Mouse (Mus musculus) large intestine, adult 2 months (tissue): ENCODE measurements around the gene Smim22. TPM values are rescaled to one million over a fixed set of nuclear protein-coding genes. Genes with fewer than 3 reads are reported as not detected.

Source experiments
- polyA plus RNA-seq: library from polyadenylated mRNA; depleted of rRNA; stranded (reverse); fragments of >200 nt; gene quantifications from 2 replicates; pipeline ENCODE4 v1.2.3, GENCODE M21; 2012; rRNA removed

Gene Smim22
- polyA plus RNA-seq, 1 experiment, result 466 TPM

Other genes with a start within 250 kb of the Smim22 start
- 29.6 and 56.2 TPM in 2 replicates for gene Cdip1, start 217.0 kb upstream of the Smim22 start, polyA plus RNA-seq
- not detected in 2 replicates for gene 4930562C15Rik, start 171.9 kb upstream of the Smim22 start, polyA plus RNA-seq
- 25.5 and 26.1 TPM in 2 replicates for gene Ubald1, start 127.0 kb upstream of the Smim22 start, polyA plus RNA-seq
- 102 and 116 TPM in 2 replicates for gene Mgrn1, start 121.0 kb upstream of the Smim22 start, polyA plus RNA-seq
- 55.7 and 56.2 TPM in 2 replicates for gene Nudt16l1, start 68.5 kb upstream of the Smim22 start, polyA plus RNA-seq
- gene Anks3, start 43.1 kb upstream of the Smim22 start, polyA plus RNA-seq, result 25.2 and 44.5 TPM in 2 replicates
- 0.11 and 0.44 TPM in 2 replicates for gene Sept12, start 9.4 kb upstream of the Smim22 start, polyA plus RNA-seq
- 46.1 and 51.6 TPM in 2 replicates for gene Rogdi, start 6.3 kb downstream of the Smim22 start, polyA plus RNA-seq
- 52.5 and 65.5 TPM in 2 replicates for gene Glyr1, start 42.6 kb downstream of the Smim22 start, polyA plus RNA-seq
- gene Ubn1, start 42.8 kb downstream of the Smim22 start, polyA plus RNA-seq, result 22.4 and 31.1 TPM in 2 replicates
- 0.81 and 0.86 TPM in 2 replicates for gene Ppl, start 125.1 kb downstream of the Smim22 start, polyA plus RNA-seq
- gene Sec14l5, start 139.8 kb downstream of the Smim22 start, polyA plus RNA-seq, result 0.01 TPM in 1 of 2 replicates, not detected in the other
- gene Nagpa, start 196.7 kb downstream of the Smim22 start, polyA plus RNA-seq, result 31.4 and 36.4 TPM in 2 replicates
- 4.1 and 5.0 TPM in 2 replicates for gene AU021092, start 215.0 kb downstream of the Smim22 start, polyA plus RNA-seq
- 32.6 and 35.1 TPM in 2 replicates for gene Alg1, start 226.3 kb downstream of the Smim22 start, polyA plus RNA-seq
- 41.1 and 43.2 TPM in 2 replicates for gene Eef2kmt, start 248.7 kb downstream of the Smim22 start, polyA plus RNA-seq